Mouse (Mus musculus): ENCODE measurements at regions not wholly inside any gene's neighbourhood (a gene's known extent, or its start where the extent isn't known, plus 50 kb on each side); places are given as distances from the start of the nearest gene placed in this dataset.

DNA sequence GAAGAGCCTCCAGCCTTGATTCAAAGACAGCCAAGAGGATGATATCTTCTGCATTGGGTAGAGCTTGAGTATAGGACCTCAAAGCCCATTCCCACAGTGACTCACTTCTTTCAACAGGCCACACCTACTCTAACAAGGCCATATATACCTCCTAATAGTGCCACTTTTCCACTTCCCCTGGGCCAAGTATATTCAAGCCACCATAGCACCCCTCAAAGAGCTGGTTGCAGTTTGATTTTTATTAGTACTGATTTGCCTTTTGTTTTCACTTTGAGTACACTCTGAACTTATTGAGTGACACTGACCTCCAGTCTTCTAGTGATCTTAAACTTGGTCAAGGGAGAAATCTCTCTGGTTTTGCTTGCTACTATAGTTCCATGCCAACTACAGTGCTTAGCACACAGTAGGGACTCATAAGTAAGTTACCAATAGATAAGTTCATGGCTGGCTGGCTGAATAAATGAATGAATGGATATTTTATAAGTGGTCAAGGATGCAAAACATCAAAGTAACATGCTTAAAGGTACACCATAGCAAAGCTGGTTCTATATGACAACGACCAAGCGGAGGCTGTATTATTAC, 64.5 kb upstream of the Lmo2 start:
- Histone ChIP-seq H3K27me3 (ENCODE audit: control insufficient read depth, insufficient read depth, low read length) (no peaks in the 10 kb centered on the region), H3K4me1 (ENCODE audit: control insufficient read depth, insufficient read depth, low read length) (no peaks in the 10 kb centered on the region), H3K4me3 (replicated peaks; ENCODE audit: low read length) (no peak overlapping the region), H3K36me3 (ENCODE audit: control insufficient read depth, insufficient read depth, low read length) (no peaks in the 10 kb centered on the region), H3K9ac (ENCODE audit: low read depth, low read length, severe bottlenecking) (no peak overlapping the region), H3K9me3 (ENCODE audit: control insufficient read depth, low read length) (no peaks in the 10 kb centered on the region), H3K4me2 (replicated peaks; ENCODE audit: low read depth, low read length, severe bottlenecking) (no peak overlapping the region), H3K27ac (replicated peaks; ENCODE audit: low read depth, low read length) (no peak overlapping the region)
- 91% methylated on average over 2 of the region's 2 CpGs for WGBS
- DNase-seq (ENCODE audit: low spot score) (no peak), ATAC-seq (ENCODE audit: low FRiP score, low read depth) (no peak)
- TF ChIP-seq POLR2A (IDR thresholded peaks at IDR 0.05; ENCODE audit: borderline replicate concordance, extremely low read depth, insufficient read depth, insufficient read length) = no peak

DNA sequence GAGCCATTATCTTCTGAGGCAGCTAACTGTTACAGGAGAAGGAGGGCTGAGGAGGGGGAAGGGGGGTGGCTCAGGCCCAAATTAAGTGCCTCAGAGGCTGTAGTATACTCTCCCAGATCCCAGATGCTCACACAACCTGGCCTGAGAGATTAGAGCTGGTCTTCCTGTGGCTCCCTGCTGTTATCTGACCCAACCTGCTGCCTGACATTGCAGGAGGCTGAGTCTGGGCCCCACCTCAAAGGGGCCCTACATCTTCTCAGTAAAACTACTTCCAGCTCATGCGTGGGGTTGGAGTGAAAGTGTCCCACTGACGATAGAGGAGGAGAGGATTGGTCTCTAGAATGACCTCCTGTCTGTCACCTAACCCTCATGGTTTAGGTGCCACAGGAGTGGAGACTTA, 64.0 kb upstream of the Lmo2 start:
- no peak overlapping the region for H3K9ac ChIP-seq (ENCODE audit: low read depth, low read length, severe bottlenecking)
- no peaks in the 10 kb centered on the region for H3K36me3 ChIP-seq (ENCODE audit: control insufficient read depth, insufficient read depth, low read length)
- ATAC-seq (ENCODE audit: low FRiP score, low read depth) (no peak), DNase-seq (ENCODE audit: low spot score) (no peak)
- no peak overlapping the region for H3K4me2 ChIP-seq (replicated peaks; ENCODE audit: low read depth, low read length, severe bottlenecking)
- H3K4me1 ChIP-seq (ENCODE audit: control insufficient read depth, insufficient read depth, low read length) = no peaks in the 10 kb centered on the region
- no peak for TF ChIP-seq POLR2A (IDR thresholded peaks at IDR 0.05; ENCODE audit: borderline replicate concordance, extremely low read depth, insufficient read depth, insufficient read length)
- H3K9me3 ChIP-seq (ENCODE audit: control insufficient read depth, low read length) = no peaks in the 10 kb centered on the region
- no peak overlapping the region for H3K4me3 ChIP-seq (replicated peaks; ENCODE audit: low read length)
- H3K27me3 ChIP-seq (ENCODE audit: control insufficient read depth, insufficient read depth, low read length) = no peaks in the 10 kb centered on the region
- 27% methylated on average over 2 of the region's 2 CpGs for WGBS
- no peak overlapping the region for H3K27ac ChIP-seq (replicated peaks; ENCODE audit: low read depth, low read length)

GRCm38 (mm10) chr2:103894981-103895676, 62.7 kb upstream of the Lmo2 start:
- no peak for TF ChIP-seq POLR2A (IDR thresholded peaks at IDR 0.05; ENCODE audit: borderline replicate concordance, extremely low read depth, insufficient read depth, insufficient read length)
- WGBS = 56% methylated on average over 12 of the region's 12 CpGs
- no peak overlapping the region for H3K9ac ChIP-seq (ENCODE audit: low read depth, low read length, severe bottlenecking)
- H3K4me3 ChIP-seq (replicated peaks; ENCODE audit: low read length) = no peak overlapping the region
- H3K27ac ChIP-seq (replicated peaks; ENCODE audit: low read depth, low read length) = no peak overlapping the region
- H3K36me3 ChIP-seq (ENCODE audit: control insufficient read depth, insufficient read depth, low read length) = no peaks in the 10 kb centered on the region
- no peaks in the 10 kb centered on the region for H3K9me3 ChIP-seq (ENCODE audit: control insufficient read depth, low read length)
- H3K4me1 ChIP-seq (ENCODE audit: control insufficient read depth, insufficient read depth, low read length) = no peaks in the 10 kb centered on the region
- H3K4me2 ChIP-seq (replicated peaks; ENCODE audit: low read depth, low read length, severe bottlenecking) = no peak overlapping the region
- no peak for ATAC-seq (ENCODE audit: low FRiP score, low read depth)
- DNase-seq (ENCODE audit: low spot score) = no peak
- H3K27me3 ChIP-seq (ENCODE audit: control insufficient read depth, insufficient read depth, low read length) = no peaks in the 10 kb centered on the region

DNA sequence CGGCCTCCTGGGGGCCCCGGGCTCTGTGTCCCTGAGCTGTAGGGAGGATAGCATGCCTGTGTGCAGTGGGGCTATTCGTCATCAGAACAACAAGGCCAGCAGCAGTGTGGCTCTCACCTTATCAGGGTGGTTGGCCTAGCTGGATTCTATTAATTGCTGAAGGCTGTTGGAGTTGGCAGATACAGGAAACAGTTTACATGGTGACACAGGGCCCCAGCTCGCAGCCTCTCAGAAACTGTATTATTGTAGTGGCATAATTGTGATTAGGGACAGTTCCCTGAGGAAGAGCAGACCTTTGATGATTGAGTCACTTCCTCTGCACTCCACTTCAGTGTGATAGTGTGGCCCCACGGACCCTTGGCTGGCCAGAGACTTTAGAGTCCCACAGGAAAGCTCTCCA, 61.6 kb upstream of the Lmo2 start:
- H3K27me3 ChIP-seq (ENCODE audit: control insufficient read depth, insufficient read depth, low read length) = no peaks in the 10 kb centered on the region
- no peaks in the 10 kb centered on the region for H3K4me1 ChIP-seq (ENCODE audit: control insufficient read depth, insufficient read depth, low read length)
- no peak overlapping the region for H3K4me2 ChIP-seq (replicated peaks; ENCODE audit: low read depth, low read length, severe bottlenecking)
- DNase-seq (ENCODE audit: low spot score) (no peak), ATAC-seq (ENCODE audit: low FRiP score, low read depth) (no peak)
- no peaks in the 10 kb centered on the region for H3K36me3 ChIP-seq (ENCODE audit: control insufficient read depth, insufficient read depth, low read length)
- 41% methylated on average over 5 of the region's 5 CpGs for WGBS
- no peak overlapping the region for H3K4me3 ChIP-seq (replicated peaks; ENCODE audit: low read length)
- no peaks in the 10 kb centered on the region for H3K9me3 ChIP-seq (ENCODE audit: control insufficient read depth, low read length)
- no peak overlapping the region for H3K27ac ChIP-seq (replicated peaks; ENCODE audit: low read depth, low read length)
- no peak overlapping the region for H3K9ac ChIP-seq (ENCODE audit: low read depth, low read length, severe bottlenecking)
- no peak for TF ChIP-seq POLR2A (IDR thresholded peaks at IDR 0.05; ENCODE audit: borderline replicate concordance, extremely low read depth, insufficient read depth, insufficient read length)

DNA sequence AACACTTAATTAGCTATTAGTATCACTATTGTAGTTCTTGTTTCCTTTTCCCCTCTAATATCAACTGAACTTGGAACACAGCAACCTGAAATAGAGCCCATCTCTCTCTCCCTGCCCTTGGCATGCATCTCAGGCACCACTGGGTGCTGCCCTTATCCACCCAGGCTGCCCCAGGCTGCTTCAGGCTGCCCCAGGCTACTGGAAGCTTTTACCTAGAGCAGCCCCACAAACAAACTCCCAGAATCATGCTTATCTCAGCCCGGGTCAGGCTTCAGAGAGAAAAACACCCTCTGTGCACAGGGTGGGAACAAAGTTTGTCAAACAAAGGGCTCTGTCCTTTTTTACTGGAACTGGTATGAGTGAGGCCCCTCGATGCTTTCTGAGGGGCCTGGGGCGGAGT, 61.0 kb upstream of the Lmo2 start:
- no peaks in the 10 kb centered on the region for H3K9me3 ChIP-seq (ENCODE audit: control insufficient read depth, low read length)
- DNase-seq (ENCODE audit: low spot score) (no peak), ATAC-seq (ENCODE audit: low FRiP score, low read depth) (no peak)
- 40% methylated on average over 3 of the region's 3 CpGs for WGBS
- H3K36me3 ChIP-seq (ENCODE audit: control insufficient read depth, insufficient read depth, low read length) = no peaks in the 10 kb centered on the region
- no peak overlapping the region for H3K4me3 ChIP-seq (replicated peaks; ENCODE audit: low read length)
- TF ChIP-seq POLR2A (IDR thresholded peaks at IDR 0.05; ENCODE audit: borderline replicate concordance, extremely low read depth, insufficient read depth, insufficient read length) = no peak
- H3K27me3 ChIP-seq (ENCODE audit: control insufficient read depth, insufficient read depth, low read length) = no peaks in the 10 kb centered on the region
- no peak overlapping the region for H3K4me2 ChIP-seq (replicated peaks; ENCODE audit: low read depth, low read length, severe bottlenecking)
- H3K27ac ChIP-seq (replicated peaks; ENCODE audit: low read depth, low read length) = no peak overlapping the region
- no peaks in the 10 kb centered on the region for H3K4me1 ChIP-seq (ENCODE audit: control insufficient read depth, insufficient read depth, low read length)
- no peak overlapping the region for H3K9ac ChIP-seq (ENCODE audit: low read depth, low read length, severe bottlenecking)

Data from limb, embryonic 14.5 days (tissue).